Mouse (Mus musculus) forebrain, embryonic 14.5 days (tissue): ENCODE results near the gene Ssbp2. TPM values are rescaled to one million over a fixed set of nuclear protein-coding genes. Genes with fewer than 3 reads are reported as not detected.
A peak's percentile ranks its signal among the peaks of the same experiment; 100 is the strongest.

ENCODE experiments used
- ATAC-seq: fragments of 200-750 bp; cut with Nextera tagmentation; 2 replicates; pipeline ENCODE4 v1.8.0; 2017; ENCODE audit warnings: mild to moderate bottlenecking, moderate library complexity
- DNase-seq: peaks from one replicate; pipeline ENCODE4 v3.0.0-alpha.2; 2015; ENCODE audit warnings: low spot score
- H3K27ac ChIP-seq: fragments of 300-500 bp; sonication (generic); 2 replicates; pipeline ENCODE4 v1.5.1; 2014; ENCODE audit warnings: low read depth, mild to moderate bottlenecking, control low read depth, low read length, moderate library complexity
- H3K27me3 ChIP-seq: fragments of 300-500 bp; sonication (generic); replicated peaks from 2 replicates; pipeline ENCODE4 v1.6.1; 2014; ENCODE audit warnings: low read length, control low read depth, mixed read lengths; ENCODE audit not compliant: control insufficient read depth, insufficient read depth
- H3K36me3 ChIP-seq: fragments of 300-500 bp; sonication (generic); 2 replicates; pipeline ENCODE4 v1.6.1; 2014; ENCODE audit warnings: low read length, control low read depth; ENCODE audit not compliant: control insufficient read depth, insufficient read depth
- H3K4me1 ChIP-seq: fragments of 300-500 bp; sonication (generic); 2 replicates; pipeline ENCODE4 v1.6.1; 2014; ENCODE audit warnings: antibody characterized with exemption, low read length, control low read depth; ENCODE audit not compliant: control insufficient read depth, insufficient read depth
- H3K4me2 ChIP-seq: fragments of 300-500 bp; sonication (generic); 2 replicates; pipeline ENCODE4 v1.6.1; 2014; ENCODE audit warnings: mild to moderate bottlenecking, control low read depth, low read length
- H3K4me3 ChIP-seq: fragments of 300-500 bp; sonication (generic); 2 replicates; pipeline ENCODE4 v1.5.1; 2014; ENCODE audit warnings: low read depth, low read length, control low read depth
- H3K9ac ChIP-seq: fragments of 300-500 bp; sonication (generic); 2 replicates; pipeline ENCODE4 v1.6.1; 2014; ENCODE audit warnings: mild to moderate bottlenecking, low read length, control low read depth, moderate library complexity
- H3K9me3 ChIP-seq: fragments of 300-500 bp; sonication (generic); replicated peaks from 2 replicates; pipeline ENCODE4 v1.6.1; 2016; ENCODE audit warnings: low read length, control low read depth, mixed read lengths; ENCODE audit not compliant: control insufficient read depth
- WGBS: fragments of 180-500 bp; shearing (Covaris S2); extraction: QIAGEN DNeasy Blood & Tissue Kit; methylation state at CpG from one replicate; pipeline ENCODE4 v1.1.7; 2014; 5-methylcytosine and 5-hydroxymethylcytosine counted together
- polyA plus RNA-seq: library from polyadenylated mRNA; unstranded; fragments of >200 nt; fragmentation: Nextera tagmentation; extraction: Ambion mirVana; gene quantifications from 2 replicates; pipeline ENCODE4 v1.2.1, GENCODE M21; 2014

Ssbp2 gene
- polyA plus RNA-seq, 1 experiment from 2014 or later = 252 TPM

GRCm38 (mm10) chr13:91471566-91471965 lies 11.5 kb downstream of the Ssbp2 start:
- no peak overlapping the region for H3K9ac ChIP-seq
- H3K4me3 ChIP-seq = no peak overlapping the region
- H3K27ac ChIP-seq = no peak overlapping the region
- H3K36me3 ChIP-seq = no peaks in the 10 kb centered on the region
- DNase-seq (no peak), ATAC-seq (0 out of 2 replicates have a peak, but pooled peaks have one; percentile 23)
- H3K27me3 ChIP-seq = no peaks in the 10 kb centered on the region
- 22% methylated on average over 2 of the region's 2 CpGs for WGBS
- H3K4me1 ChIP-seq = peaks cover 5% of the 10 kb centered on the region; the same call in 1 of the 2 replicates
- H3K4me2 ChIP-seq = no peak overlapping the region
- no peaks in the 10 kb centered on the region for H3K9me3 ChIP-seq

GRCm38 (mm10) chr13:91471980-91472379 lies 11.9 kb downstream of the Ssbp2 start:
- Histone ChIP-seq H3K4me1 (peaks cover 5% of the 10 kb centered on the region; the same call in 1 of the 2 replicates), H3K27ac (no peak overlapping the region), H3K36me3 (no peaks in the 10 kb centered on the region), H3K4me2 (no peak overlapping the region), H3K27me3 (no peaks in the 10 kb centered on the region), H3K9ac (no peak overlapping the region), H3K4me3 (no peak overlapping the region), H3K9me3 (no peaks in the 10 kb centered on the region)
- no peak for DNase-seq
- WGBS = 97% methylated on average over 2 of the region's 2 CpGs
- ATAC-seq = no peak

- 70% methylated on average over 6 of the region's 6 CpGs for WGBS
- ATAC-seq (no peak), DNase-seq (peak; percentile 22)
- no peaks in the 10 kb centered on the region for H3K9me3 ChIP-seq
- peaks cover 10% of the 10 kb centered on the region; the same call in 1 of the 2 replicates for H3K4me1 ChIP-seq
- no peaks in the 10 kb centered on the region for H3K27me3 ChIP-seq
- H3K36me3 ChIP-seq = no peaks in the 10 kb centered on the region
- no peak overlapping the region for H3K9ac ChIP-seq
- H3K4me2 ChIP-seq = no peak overlapping the region
- no peak overlapping the region for H3K27ac ChIP-seq
- H3K4me3 ChIP-seq = no peak overlapping the region
Measured at GRCm38 (mm10) chr13:91473527-91473926, 13.4 kb downstream of the Ssbp2 start.

- Histone ChIP-seq H3K9ac (no peak overlapping the region), H3K27me3 (no peaks in the 10 kb centered on the region), H3K36me3 (no peaks in the 10 kb centered on the region), H3K27ac (no peak overlapping the region), H3K9me3 (no peaks in the 10 kb centered on the region), H3K4me2 (no peak overlapping the region), H3K4me3 (no peak overlapping the region), H3K4me1 (peaks cover 10% of the 10 kb centered on the region; the same call in 1 of the 2 replicates)
- no peak for ATAC-seq
- 56% methylated on average over 1 of the region's 1 CpGs for WGBS
- no peak for DNase-seq
Measured at GRCm38 (mm10) chr13:91474027-91474426, 13.9 kb downstream of the Ssbp2 start.

- ATAC-seq (no peak), DNase-seq (no peak)
- no peak overlapping the region for H3K4me2 ChIP-seq
- H3K36me3 ChIP-seq = no peaks in the 10 kb centered on the region
- no peaks in the 10 kb centered on the region for H3K27me3 ChIP-seq
- H3K4me3 ChIP-seq = no peak overlapping the region
- no peak overlapping the region for H3K27ac ChIP-seq
- H3K9ac ChIP-seq = no peak overlapping the region
- no peaks in the 10 kb centered on the region for H3K9me3 ChIP-seq
- peaks cover 10% of the 10 kb centered on the region; the same call in 1 of the 2 replicates for H3K4me1 ChIP-seq
Measured at GRCm38 (mm10) chr13:91475888-91476287, 15.8 kb downstream of the Ssbp2 start.

GRCm38 (mm10) chr13:91476596-91477100 lies 16.6 kb downstream of the Ssbp2 start:
- no peak for ATAC-seq
- no peaks in the 10 kb centered on the region for H3K27me3 ChIP-seq
- no peak overlapping the region for H3K4me3 ChIP-seq
- H3K9ac ChIP-seq = no peak overlapping the region
- no peaks in the 10 kb centered on the region for H3K36me3 ChIP-seq
- no peak for DNase-seq
- H3K9me3 ChIP-seq = no peaks in the 10 kb centered on the region
- WGBS = 94% methylated on average over 1 of the region's 1 CpGs
- no peak overlapping the region for H3K4me2 ChIP-seq
- no peak overlapping the region for H3K27ac ChIP-seq
- peaks cover 10% of the 10 kb centered on the region; the same call in 1 of the 2 replicates for H3K4me1 ChIP-seq

GRCm38 (mm10) chr13:91478011-91478410 lies 17.9 kb downstream of the Ssbp2 start:
- DNase-seq = peak; percentile 76
- Histone ChIP-seq H3K36me3 (no peaks in the 10 kb centered on the region), H3K4me3 (no peak overlapping the region), H3K4me2 (no peak overlapping the region), H3K4me1 (peaks cover 10% of the 10 kb centered on the region; the same call in 1 of the 2 replicates), H3K9me3 (no peaks in the 10 kb centered on the region), H3K9ac (no peak overlapping the region), H3K27me3 (no peaks in the 10 kb centered on the region), H3K27ac (no peak overlapping the region)
- ATAC-seq = peak; percentile 86
- 33% methylated on average over 4 of the region's 4 CpGs for WGBS

- H3K4me1 ChIP-seq = no peaks in the 10 kb centered on the region
- H3K27ac ChIP-seq = no peak overlapping the region
- DNase-seq (no peak), ATAC-seq (no peak)
- no peaks in the 10 kb centered on the region for H3K36me3 ChIP-seq
- 96% methylated on average over 1 of the region's 1 CpGs for WGBS
- H3K27me3 ChIP-seq = no peaks in the 10 kb centered on the region
- no peak overlapping the region for H3K9ac ChIP-seq
- H3K4me2 ChIP-seq = no peak overlapping the region
- H3K9me3 ChIP-seq = no peaks in the 10 kb centered on the region
- H3K4me3 ChIP-seq = no peak overlapping the region
Measured at GRCm38 (mm10) chr13:91484303-91484702, 24.2 kb downstream of the Ssbp2 start.

- H3K9ac ChIP-seq = no peak overlapping the region
- no peak overlapping the region for H3K27ac ChIP-seq
- no peaks in the 10 kb centered on the region for H3K4me1 ChIP-seq
- no peaks in the 10 kb centered on the region for H3K36me3 ChIP-seq
- H3K27me3 ChIP-seq = no peaks in the 10 kb centered on the region
- DNase-seq (no peak), ATAC-seq (no peak)
- H3K4me2 ChIP-seq = no peak overlapping the region
- 92% methylated on average over 4 of the region's 4 CpGs for WGBS
- no peak overlapping the region for H3K4me3 ChIP-seq
- H3K9me3 ChIP-seq = no peaks in the 10 kb centered on the region
Measured at GRCm38 (mm10) chr13:91492133-91492532, 32.0 kb downstream of the Ssbp2 start.
